Mouse (Mus musculus) forebrain, embryonic 11.5 days (tissue): ENCODE measurements around the gene Gm3187. TPM values are rescaled to one million over a fixed set of nuclear protein-coding genes. Genes with fewer than 3 reads are reported as not detected.
"Not testable (repeated sequence)": the region's sequence is repeated elsewhere in the genome, so short reads cannot be mapped to it uniquely, and the experiment has no call there.

ENCODE experiments used
- ATAC-seq: fragments of 200-750 bp; cut with Nextera tagmentation; replicated peaks from 2 replicates; pipeline ENCODE4 v1.8.0; 2017; ENCODE audit warnings: moderate TSS enrichment; ENCODE audit not compliant: low FRiP score
- DNase-seq: peaks from one replicate; pipeline ENCODE4 v3.0.0-alpha.2; 2017; ENCODE audit warnings: low spot score
- H3K27ac ChIP-seq: fragments of 300-500 bp; sonication (generic); 2 replicates; pipeline ENCODE4 v1.5.1; 2014; ENCODE audit warnings: low read depth, low read length
- H3K27me3 ChIP-seq: fragments of 300-500 bp; sonication (generic); 2 replicates; pipeline ENCODE4 v1.6.1; 2014; ENCODE audit warnings: mild to moderate bottlenecking, low read length, mixed read lengths; ENCODE audit not compliant: control insufficient read depth, insufficient read depth
- H3K36me3 ChIP-seq: fragments of 300-500 bp; sonication (generic); 2 replicates; pipeline ENCODE4 v1.6.1; 2014; ENCODE audit warnings: mild to moderate bottlenecking, low read length, moderate library complexity, mixed read lengths; ENCODE audit not compliant: control insufficient read depth, insufficient read depth
- H3K4me1 ChIP-seq: fragments of 300-500 bp; sonication (generic); replicated peaks from 2 replicates; pipeline ENCODE4 v1.6.1; 2014; ENCODE audit warnings: low read length, mixed read lengths; ENCODE audit not compliant: control insufficient read depth, insufficient read depth
- H3K4me2 ChIP-seq: fragments of 300-500 bp; sonication (generic); 2 replicates; pipeline ENCODE4 v1.6.1; 2014; ENCODE audit warnings: low read depth, mild to moderate bottlenecking, low read length, moderate library complexity, mixed read lengths; ENCODE audit not compliant: severe bottlenecking
- H3K4me3 ChIP-seq: fragments of 300-500 bp; sonication (generic); 2 replicates; pipeline ENCODE4 v1.5.1; 2014; ENCODE audit warnings: low read depth, low read length
- H3K9ac ChIP-seq: fragments of 300-500 bp; sonication (generic); 2 replicates; pipeline ENCODE4 v1.6.1; 2014; ENCODE audit warnings: low read length
- H3K9me3 ChIP-seq: fragments of 300-500 bp; sonication (generic); 2 replicates; pipeline ENCODE4 v1.6.1; 2016; ENCODE audit warnings: low read length, mixed read lengths; ENCODE audit not compliant: control insufficient read depth
- WGBS: fragments of 180-500 bp; shearing (Covaris S2); extraction: QIAGEN DNeasy Blood & Tissue Kit; methylation state at CpG from one replicate; pipeline ENCODE4 v1.1.7; 2014; 5-methylcytosine and 5-hydroxymethylcytosine counted together
- polyA plus RNA-seq: library from polyadenylated mRNA; unstranded; fragments of >200 nt; fragmentation: Nextera tagmentation; extraction: Ambion mirVana; gene quantifications from 2 replicates; pipeline ENCODE4 v1.2.1, GENCODE M21; 2014

Gene Gm3187
- polyA plus RNA-seq: not detected in 2 replicates

GRCm38 (mm10) chr14:5483907-5484306 is at the start of gene Gm3187:
Gm3187 (plus strand) TSS chr14:5484207.
- not testable (repeated sequence) for H3K27me3 ChIP-seq, ATAC-seq, H3K9me3 ChIP-seq, H3K4me3 ChIP-seq, H3K4me1 ChIP-seq, H3K27ac ChIP-seq, H3K4me2 ChIP-seq, H3K36me3 ChIP-seq, H3K9ac ChIP-seq, DNase-seq
- WGBS: 86% methylated on average over 4 of the region's 5 CpGs

GRCm38 (mm10) chr14:5455367-5455766 is 28.6 kb upstream of the Gm3187 start, which contains the start of gene Gm3194:
Gm3194 (minus strand) TSS chr14:5455467.
- ATAC-seq, H3K27me3 ChIP-seq, H3K4me1 ChIP-seq, H3K9ac ChIP-seq, H3K4me2 ChIP-seq, H3K36me3 ChIP-seq, H3K9me3 ChIP-seq, DNase-seq, H3K4me3 ChIP-seq, H3K27ac ChIP-seq: not testable (repeated sequence)
- no CpG with 5 or more reads among the region's 3 CpGs for WGBS

- not testable (repeated sequence) for H3K4me3 ChIP-seq, DNase-seq, H3K36me3 ChIP-seq, H3K9me3 ChIP-seq, H3K4me2 ChIP-seq, H3K27me3 ChIP-seq, H3K9ac ChIP-seq, H3K4me1 ChIP-seq, ATAC-seq, H3K27ac ChIP-seq
- WGBS: no CpG with 5 or more reads among the region's 19 CpGs
These were observed 23.5 kb upstream of the Gm3187 start for GRCm38 (mm10) chr14:5460469-5460868.

GRCm38 (mm10) chr14:5477730-5478129 is 6.3 kb upstream of the Gm3187 start, which contains the start of gene Gm8246:
Gm8246 (minus strand) TSS chr14:5477830.
- WGBS: no CpG with 5 or more reads among the region's 3 CpGs
- not testable (repeated sequence) for H3K4me3 ChIP-seq, H3K27ac ChIP-seq, DNase-seq, H3K9ac ChIP-seq, H3K4me2 ChIP-seq, H3K27me3 ChIP-seq, ATAC-seq, H3K9me3 ChIP-seq, H3K4me1 ChIP-seq, H3K36me3 ChIP-seq

- no CpG with 5 or more reads among the region's 35 CpGs for WGBS
- not testable (repeated sequence) for H3K4me3 ChIP-seq, H3K27ac ChIP-seq, H3K9me3 ChIP-seq, H3K4me2 ChIP-seq, H3K4me1 ChIP-seq, H3K27me3 ChIP-seq, H3K9ac ChIP-seq, ATAC-seq, DNase-seq, H3K36me3 ChIP-seq
These were observed 17.4 kb downstream of the Gm3187 start, which contains the start of gene Gm3488 for GRCm38 (mm10) chr14:5501374-5501773. Gm3488 (plus strand) TSS chr14:5501674.

- H3K27ac ChIP-seq, H3K9me3 ChIP-seq, H3K4me1 ChIP-seq, H3K4me3 ChIP-seq, ATAC-seq, H3K9ac ChIP-seq, H3K36me3 ChIP-seq, H3K27me3 ChIP-seq, DNase-seq, H3K4me2 ChIP-seq: not testable (repeated sequence)
- no CpG with 5 or more reads among the region's 2 CpGs for WGBS
These were observed 54.2 kb downstream of the Gm3187 start, which contains the start of gene Gm3532 for GRCm38 (mm10) chr14:5538196-5538595. Gm3532 (plus strand) TSS chr14:5538496.

Other genes starting within 250 kb of the Gm3187 start
- not detected in 2 replicates for gene Gm3526, start 223.6 kb upstream of the Gm3187 start, polyA plus RNA-seq
- not detected in 2 replicates for gene Gm3542, start 149.3 kb upstream of the Gm3187 start, polyA plus RNA-seq
- gene Gm3500, start 95.2 kb upstream of the Gm3187 start, polyA plus RNA-seq: not detected in 2 replicates
- gene Gm3194, start 28.7 kb upstream of the Gm3187 start, polyA plus RNA-seq: 1.5 and 1.6 TPM in 2 replicates
- gene Gm8246, start 6.4 kb upstream of the Gm3187 start, polyA plus RNA-seq: not detected in 2 replicates
- gene Gm3488, start 17.5 kb downstream of the Gm3187 start, polyA plus RNA-seq: 2.0 and 2.7 TPM in 2 replicates
- gene Gm3532, start 54.3 kb downstream of the Gm3187 start, polyA plus RNA-seq: not detected in 2 replicates
- gene Gm8265, start 148.8 kb downstream of the Gm3187 start, polyA plus RNA-seq: not detected in 2 replicates
- not detected in 2 replicates for gene Gm9603, start 203.2 kb downstream of the Gm3187 start, polyA plus RNA-seq